Mouse (Mus musculus): ENCODE data around the gene Tle3.

DNA sequence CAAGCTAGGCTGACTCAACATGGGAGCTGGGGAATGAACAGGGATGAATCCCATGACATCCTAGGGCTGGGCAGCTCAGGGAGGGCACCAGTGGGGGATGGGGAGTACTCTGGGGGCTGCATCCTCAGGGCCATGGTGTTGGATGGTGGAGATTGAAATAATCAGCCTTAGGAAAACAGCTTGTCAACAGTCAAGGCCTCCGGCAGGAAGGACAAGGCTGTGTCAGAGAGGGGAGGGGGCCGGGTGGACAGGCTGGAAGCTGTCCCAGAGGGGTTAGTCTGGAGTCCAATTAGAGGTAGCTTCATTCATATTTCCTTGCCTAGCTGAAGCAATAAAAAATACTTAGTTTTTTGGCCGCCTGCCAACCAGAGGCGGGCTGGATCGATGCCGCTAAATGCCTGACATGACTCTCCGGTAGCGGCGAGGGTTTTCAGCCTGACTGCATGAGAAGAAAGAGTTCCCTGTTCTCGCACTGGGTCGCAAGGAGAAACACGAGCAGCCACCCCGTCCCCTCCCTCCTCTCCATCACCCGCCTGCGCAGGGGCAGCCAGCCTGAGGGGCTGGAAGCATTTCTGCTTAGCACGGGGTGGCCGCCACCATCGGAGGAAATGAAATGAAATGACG lies 32.9 kb downstream of the Tle3 start:
- TF ChIP-seq POLR2A (IDR thresholded peaks at IDR 0.05; ENCODE audit: borderline replicate concordance, extremely low read depth, insufficient read depth, insufficient read length, poor library complexity, severe bottlenecking): no peak
- no peak for TF ChIP-seq CTCF (IDR thresholded peaks at IDR 0.05; ENCODE audit: borderline replicate concordance, extremely low read depth, insufficient read depth, insufficient read length)

All from brain, embryonic 14.5 days (tissue).